Mouse (Mus musculus): ENCODE measurements around the gene Nos2. TPM values are rescaled to one million over a fixed set of nuclear protein-coding genes. Genes with fewer than 3 reads are reported as not detected.

Nos2 gene
- polyA plus RNA-seq, 1 experiment: 0.38 TPM

DNA sequence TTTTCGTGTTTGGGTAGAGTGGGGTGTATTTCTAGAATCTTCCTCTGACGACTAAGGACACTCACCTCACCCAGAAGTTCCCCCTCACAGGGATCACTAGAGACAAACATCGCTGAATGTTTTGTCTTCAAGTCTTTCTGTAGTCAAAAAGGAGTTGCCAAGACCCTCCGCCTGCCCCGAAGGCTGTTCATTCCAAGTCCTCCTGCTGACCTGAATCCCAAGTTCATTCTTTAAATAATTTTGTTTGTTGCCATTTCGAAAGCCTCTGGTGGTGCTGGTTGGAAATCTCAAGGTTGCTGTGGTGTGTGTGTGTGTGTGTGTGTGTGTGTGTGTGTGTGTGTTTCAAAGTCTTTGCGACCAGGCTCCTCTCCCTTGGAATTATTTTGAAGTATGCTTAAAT, 13.7 kb downstream of the Nos2 start:
- no peak overlapping the region for H3K4me2 ChIP-seq (ENCODE audit: low read depth)
- H3K27me3 ChIP-seq (ENCODE audit: control insufficient read depth, insufficient read depth, insufficient read length): peaks cover 37% of the 10 kb centered on the region
- H3K36me3 ChIP-seq (ENCODE audit: control insufficient read depth, insufficient read depth): no peaks in the 10 kb centered on the region
- no peak overlapping the region for H3K4me3 ChIP-seq
- no peak for TF ChIP-seq E2F4 (IDR thresholded peaks at IDR 0.05; ENCODE audit: insufficient read depth)
- TF ChIP-seq TCF12 (IDR thresholded peaks at IDR 0.05; ENCODE audit: insufficient read depth, poor library complexity, severe bottlenecking): no peak
- no peak for TF ChIP-seq USF1 (IDR thresholded peaks at IDR 0.05; ENCODE audit: low read depth)
- no peak for TF ChIP-seq MAX (IDR thresholded peaks at IDR 0.05; ENCODE audit: low read depth)
- TF ChIP-seq POLR2A (IDR thresholded peaks at IDR 0.05; ENCODE audit: insufficient read length, low read depth): no peak
- TF ChIP-seq MYOD1 (IDR thresholded peaks at IDR 0.05; ENCODE audit: control insufficient read depth in 1 of 3, insufficient read length in 2 of 3, low read depth in 2 of 3): no peak
- no peak for TF ChIP-seq POLR2AphosphoS2 (IDR thresholded peaks at IDR 0.05; ENCODE audit: insufficient read length, low read depth)
- TF ChIP-seq CEBPB (IDR thresholded peaks at IDR 0.05; ENCODE audit: insufficient read depth, poor library complexity, severe bottlenecking): no peak
- no peak for TF ChIP-seq REST (IDR thresholded peaks at IDR 0.05; ENCODE audit: insufficient read depth, insufficient read length)
- no peak for TF ChIP-seq SRF (IDR thresholded peaks at IDR 0.05; ENCODE audit: control insufficient read depth, insufficient read length, low read depth)
- no peak for TF ChIP-seq TCF3 (IDR thresholded peaks at IDR 0.05; ENCODE audit: insufficient read length, low read depth)
- no peak overlapping the region for H3ac ChIP-seq (ENCODE audit: control insufficient read depth, insufficient read length)
- H3K79me2 ChIP-seq (ENCODE audit: control insufficient read depth, insufficient read depth): no peaks in the 10 kb centered on the region

DNA sequence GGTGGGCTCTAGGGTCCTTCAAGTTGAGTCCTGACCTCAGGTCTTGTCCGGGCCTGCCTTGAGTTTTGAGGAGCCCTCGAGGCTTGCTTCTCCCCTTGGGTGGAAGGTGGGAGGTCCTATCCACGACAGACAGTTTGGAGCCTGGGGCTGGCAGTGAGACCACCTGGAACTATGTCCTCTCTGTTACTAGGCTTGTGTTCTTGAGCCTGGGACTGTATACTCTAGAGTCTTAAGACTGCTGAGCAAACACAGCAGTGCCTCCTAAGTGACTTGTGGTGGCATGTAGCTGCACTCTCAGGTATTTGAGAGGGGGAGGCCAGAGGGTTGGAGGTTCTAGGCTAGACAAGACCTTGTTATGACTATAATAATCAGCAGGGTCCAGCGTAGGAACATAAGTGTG, 14.1 kb downstream of the Nos2 start:
- Histone ChIP-seq H3ac (ENCODE audit: control insufficient read depth, insufficient read length) (no peak overlapping the region), H3K4me3 (no peak overlapping the region), H3K79me2 (ENCODE audit: control insufficient read depth, insufficient read depth) (no peaks in the 10 kb centered on the region), H3K36me3 (ENCODE audit: control insufficient read depth, insufficient read depth) (no peaks in the 10 kb centered on the region), H3K27me3 (ENCODE audit: control insufficient read depth, insufficient read depth, insufficient read length) (peaks cover 39% of the 10 kb centered on the region), H3K4me2 (ENCODE audit: low read depth) (no peak overlapping the region)
- TF ChIP-seq REST (IDR thresholded peaks at IDR 0.05; ENCODE audit: insufficient read depth, insufficient read length) (no peak), POLR2AphosphoS2 (IDR thresholded peaks at IDR 0.05; ENCODE audit: insufficient read length, low read depth) (no peak), USF1 (IDR thresholded peaks at IDR 0.05; ENCODE audit: low read depth) (no peak), TCF12 (IDR thresholded peaks at IDR 0.05; ENCODE audit: insufficient read depth, poor library complexity, severe bottlenecking) (no peak), TCF3 (IDR thresholded peaks at IDR 0.05; ENCODE audit: insufficient read length, low read depth) (no peak), POLR2A (IDR thresholded peaks at IDR 0.05; ENCODE audit: insufficient read length, low read depth) (no peak)

DNA sequence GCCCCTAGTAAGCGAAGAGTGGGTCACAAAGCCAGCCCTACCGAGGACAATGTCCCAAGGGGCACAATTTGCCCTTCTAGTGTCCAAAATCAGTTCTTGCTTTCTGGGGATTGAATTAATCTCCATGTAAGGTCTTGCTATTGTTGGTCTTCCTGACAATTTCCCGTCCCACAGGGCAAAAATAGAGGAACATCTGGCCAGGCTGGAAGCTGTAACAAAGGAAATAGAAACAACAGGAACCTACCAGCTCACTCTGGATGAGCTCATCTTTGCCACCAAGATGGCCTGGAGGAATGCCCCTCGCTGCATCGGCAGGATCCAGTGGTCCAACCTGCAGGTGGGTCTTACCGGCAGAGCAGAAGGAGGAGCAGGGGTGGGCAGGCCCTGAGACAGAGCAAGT, 14.6 kb downstream of the Nos2 start:
- TF ChIP-seq MYOD1 (IDR thresholded peaks at IDR 0.05; ENCODE audit: control insufficient read depth in 1 of 3, insufficient read length in 2 of 3, low read depth in 2 of 3) (no peak), MAX (IDR thresholded peaks at IDR 0.05; ENCODE audit: low read depth) (no peak), USF1 (IDR thresholded peaks at IDR 0.05; ENCODE audit: low read depth) (no peak), MYOG (IDR thresholded peaks at IDR 0.05; ENCODE audit: control insufficient read depth in 1 of 3, insufficient read depth in 1 of 3, insufficient read length in 2 of 3, low read depth in 2 of 3) (no peak), SRF (IDR thresholded peaks at IDR 0.05; ENCODE audit: control insufficient read depth, insufficient read length, low read depth) (no peak), TCF3 (IDR thresholded peaks at IDR 0.05; ENCODE audit: insufficient read length, low read depth) (no peak), E2F4 (IDR thresholded peaks at IDR 0.05; ENCODE audit: insufficient read depth) (no peak)
- no peak overlapping the region for H3K4me2 ChIP-seq (ENCODE audit: low read depth)
- no peak overlapping the region for H3ac ChIP-seq (ENCODE audit: control insufficient read depth, insufficient read length)
- H3K27me3 ChIP-seq (ENCODE audit: control insufficient read depth, insufficient read depth, insufficient read length): peaks cover 43% of the 10 kb centered on the region
- H3K36me3 ChIP-seq (ENCODE audit: control insufficient read depth, insufficient read depth): no peaks in the 10 kb centered on the region
- no peak overlapping the region for H3K4me3 ChIP-seq
- no peaks in the 10 kb centered on the region for H3K79me2 ChIP-seq (ENCODE audit: control insufficient read depth, insufficient read depth)

DNA sequence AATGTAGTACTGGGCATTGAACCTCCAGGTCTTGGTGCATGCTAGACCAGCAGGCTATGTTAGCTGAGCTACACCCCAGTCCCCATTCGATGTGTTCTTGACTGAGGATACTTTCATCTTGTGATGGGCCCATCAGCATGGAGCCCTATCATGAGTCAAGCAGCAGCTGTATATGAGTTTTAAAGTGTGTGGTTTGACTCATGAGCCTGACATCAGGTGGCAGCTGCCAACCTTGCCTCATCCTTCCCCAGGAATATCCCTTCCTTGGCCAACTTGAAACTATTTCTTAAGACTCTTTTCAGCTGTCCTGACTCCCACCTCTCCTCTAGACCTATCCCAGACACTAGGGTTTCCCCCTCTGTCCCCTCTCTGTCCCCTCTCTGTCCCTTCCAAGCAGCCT, 22.5 kb downstream of the Nos2 start:
- Histone ChIP-seq H3K36me3 (ENCODE audit: control insufficient read depth, insufficient read depth) (no peaks in the 10 kb centered on the region), H3K4me3 (no peak overlapping the region), H3ac (ENCODE audit: control insufficient read depth, insufficient read length) (no peak overlapping the region), H3K27me3 (ENCODE audit: control insufficient read depth, insufficient read depth, insufficient read length) (peaks cover 44% of the 10 kb centered on the region), H3K79me2 (ENCODE audit: control insufficient read depth, insufficient read depth) (no peaks in the 10 kb centered on the region), H3K4me2 (ENCODE audit: low read depth) (no peak overlapping the region)
- TF ChIP-seq MYOG (IDR thresholded peaks at IDR 0.05; ENCODE audit: control insufficient read depth in 1 of 3, insufficient read depth in 1 of 3, insufficient read length in 2 of 3, low read depth in 2 of 3): peak in 1 of 3 experiments; percentile 8
- peak; percentile 28 to 77 (median 56) for TF ChIP-seq MYOD1 (IDR thresholded peaks at IDR 0.05; ENCODE audit: control insufficient read depth in 1 of 3, insufficient read length in 2 of 3, low read depth in 2 of 3)
- no peak for TF ChIP-seq TCF3 (IDR thresholded peaks at IDR 0.05; ENCODE audit: insufficient read length, low read depth)
- no peak for TF ChIP-seq MAX (IDR thresholded peaks at IDR 0.05; ENCODE audit: low read depth)
- no peak for TF ChIP-seq E2F4 (IDR thresholded peaks at IDR 0.05; ENCODE audit: insufficient read depth)
- no peak for TF ChIP-seq TCF12 (IDR thresholded peaks at IDR 0.05; ENCODE audit: insufficient read depth, poor library complexity, severe bottlenecking)

DNA sequence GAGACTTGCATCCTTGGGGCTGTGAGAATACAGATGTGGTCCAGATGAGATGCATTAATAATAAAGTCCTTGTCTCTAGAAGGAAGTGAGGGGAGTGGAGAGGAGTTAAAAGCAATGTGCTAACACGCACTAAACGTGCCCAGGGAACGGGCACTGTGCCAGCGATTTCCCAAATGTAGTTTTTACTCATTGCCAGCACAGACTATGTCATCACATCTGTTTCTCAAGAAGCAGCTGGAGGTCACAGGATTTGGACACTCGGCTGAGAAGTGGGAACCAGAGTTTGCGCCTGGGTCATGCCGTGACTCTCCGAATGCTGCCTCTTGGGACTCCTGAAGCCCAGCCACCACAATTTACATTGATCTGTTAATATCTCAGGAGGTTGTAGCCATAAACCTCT, 29.8 kb downstream of the Nos2 start:
- Histone ChIP-seq H3K79me2 (ENCODE audit: control insufficient read depth, insufficient read depth) (no peaks in the 10 kb centered on the region), H3ac (ENCODE audit: control insufficient read depth, insufficient read length) (no peak overlapping the region), H3K4me3 (no peak overlapping the region), H3K4me2 (ENCODE audit: low read depth) (no peak overlapping the region), H3K27me3 (ENCODE audit: control insufficient read depth, insufficient read depth, insufficient read length) (peaks cover 75% of the 10 kb centered on the region), H3K36me3 (ENCODE audit: control insufficient read depth, insufficient read depth) (no peaks in the 10 kb centered on the region)
- TF ChIP-seq POLR2A (IDR thresholded peaks at IDR 0.05; ENCODE audit: insufficient read length, low read depth) (no peak), MAX (IDR thresholded peaks at IDR 0.05; ENCODE audit: low read depth) (no peak), TCF3 (IDR thresholded peaks at IDR 0.05; ENCODE audit: insufficient read length, low read depth) (no peak), USF1 (IDR thresholded peaks at IDR 0.05; ENCODE audit: low read depth) (no peak), TCF12 (IDR thresholded peaks at IDR 0.05; ENCODE audit: insufficient read depth, poor library complexity, severe bottlenecking) (no peak), E2F4 (IDR thresholded peaks at IDR 0.05; ENCODE audit: insufficient read depth) (no peak), MYOD1 (IDR thresholded peaks at IDR 0.05; ENCODE audit: control insufficient read depth in 1 of 3, insufficient read length in 2 of 3, low read depth in 2 of 3) (no peak), POLR2AphosphoS2 (IDR thresholded peaks at IDR 0.05; ENCODE audit: insufficient read length, low read depth) (no peak)
